Mouse (Mus musculus) ES-Bruce4 (cell line): ENCODE measurements at regions not wholly inside any gene's neighbourhood (a gene's known extent, or its start where the extent isn't known, plus 50 kb on each side); places are given as distances from the start of the nearest gene placed in this dataset.

Experiments used
- CTCF ChIP-seq: IDR thresholded peaks from one replicate; pipeline ENCODE4 v1.8.1; 2011; ENCODE audit warnings: low read depth, low read length
- EP300 ChIP-seq: IDR thresholded peaks from 2 replicates; pipeline ENCODE4 v1.6.1; 2011; ENCODE audit warnings: low read depth, low read length; ENCODE audit not compliant: insufficient read depth

GRCm38 (mm10) chr9:50235908-50236307 lies 108.9 kb downstream of the Rpl10-ps3 start:
- TF ChIP-seq CTCF: no peak
- TF ChIP-seq EP300: no peak
